Mouse (Mus musculus) layer of hippocampus, adult 8-10 months (tissue): Measurements from ENCODE around the gene Stx7. TPM values are rescaled to one million over a fixed set of nuclear protein-coding genes. Genes with fewer than 3 reads are reported as not detected.

ENCODE experiments used
- total RNA-seq, 4 experiments: library from RNA; stranded (reverse); gene quantifications; 2 replicates each; pipeline ENCODE4 v1.2.4; 2022

Stx7 gene
- total RNA-seq, 4 experiments from 2014 or later, result 113 to 155 (median 140) TPM

Other genes with a start within 250 kb of the Stx7 start
- gene Taar1, start 228.9 kb upstream of the Stx7 start, total RNA-seq, result not detected
- gene Taar2, start 210.7 kb upstream of the Stx7 start, total RNA-seq, result not detected
- gene Taar3, start 199.7 kb upstream of the Stx7 start, total RNA-seq, result not detected
- not detected for gene Taar4, start 188.8 kb upstream of the Stx7 start, total RNA-seq
- not detected for gene Taar5, start 178.6 kb upstream of the Stx7 start, total RNA-seq
- not detected for gene Taar6, start 163.7 kb upstream of the Stx7 start, total RNA-seq
- not detected for gene Taar7a, start 155.8 kb upstream of the Stx7 start, total RNA-seq
- not detected for gene Taar7b, start 149.4 kb upstream of the Stx7 start, total RNA-seq
- not detected for gene Taar7d, start 122.1 kb upstream of the Stx7 start, total RNA-seq
- not detected for gene Taar7e, start 111.7 kb upstream of the Stx7 start, total RNA-seq
- not detected for gene Taar7f, start 99.8 kb upstream of the Stx7 start, total RNA-seq
- not detected for gene Taar8a, start 72.8 kb upstream of the Stx7 start, total RNA-seq
- not detected for gene Taar8b, start 57.0 kb upstream of the Stx7 start, total RNA-seq
- gene Taar8c, start 47.4 kb upstream of the Stx7 start, total RNA-seq, result not detected
- gene Taar9, start 39.8 kb upstream of the Stx7 start, total RNA-seq, result not detected
- gene Moxd1, start 74.2 kb downstream of the Stx7 start, total RNA-seq, result 10 to 100 TPM in 1 of 4 experiments, 1 to 10 TPM in 3; 7.0 to 10.9 (median 7.5) TPM